Mouse (Mus musculus): Measurements from ENCODE around the gene Cplx2.

The Cplx2 gene

GRCm38 (mm10) chr13:54403224-54404070 is 32.3 kb downstream of the Cplx2 start:
- DNase-seq (ENCODE audit: low spot score in 2 of 2): no peak

DNA sequence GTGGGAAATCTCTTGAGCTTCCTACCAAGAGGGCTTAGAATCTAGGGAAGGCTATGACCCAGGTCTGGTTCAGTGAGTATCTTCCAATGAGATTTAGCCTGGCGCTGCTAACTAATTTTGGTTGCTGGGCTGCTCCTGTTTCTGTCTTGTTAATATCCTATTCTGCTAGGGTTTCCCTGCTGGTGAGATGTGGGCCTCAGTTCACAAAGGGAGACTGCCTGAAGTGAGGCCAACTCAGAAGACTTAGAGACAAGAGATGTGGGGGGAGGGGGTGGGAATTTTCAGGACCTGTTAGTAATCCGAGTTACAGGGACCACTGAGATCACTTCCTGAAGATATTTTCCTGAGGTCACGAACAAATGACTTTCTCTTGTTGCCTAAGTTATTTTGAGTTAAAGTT is 33.1 kb downstream of the Cplx2 start:
- no peak for DNase-seq (ENCODE audit: low spot score in 2 of 2)

DNA sequence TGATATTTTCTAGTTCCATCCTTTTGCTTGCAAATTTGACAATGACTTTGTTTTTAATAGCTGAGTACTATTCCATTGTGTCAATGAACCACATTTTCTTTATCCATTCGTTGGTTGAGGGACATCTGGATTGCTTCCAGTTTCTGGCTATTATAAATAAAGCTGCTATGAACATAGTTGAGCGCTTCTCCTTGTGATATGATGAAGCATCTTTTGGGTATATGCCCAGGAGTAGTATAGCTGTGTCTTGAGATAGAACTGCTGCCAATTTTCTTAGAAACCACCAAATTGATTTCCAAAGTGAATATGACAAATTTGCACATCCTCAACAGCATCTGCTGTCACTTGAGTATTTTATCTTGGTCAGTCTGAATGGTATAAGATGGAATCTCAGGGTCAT is 34.7 kb downstream of the Cplx2 start:
- DNase-seq (ENCODE audit: low spot score in 2 of 2): no peak

DNA sequence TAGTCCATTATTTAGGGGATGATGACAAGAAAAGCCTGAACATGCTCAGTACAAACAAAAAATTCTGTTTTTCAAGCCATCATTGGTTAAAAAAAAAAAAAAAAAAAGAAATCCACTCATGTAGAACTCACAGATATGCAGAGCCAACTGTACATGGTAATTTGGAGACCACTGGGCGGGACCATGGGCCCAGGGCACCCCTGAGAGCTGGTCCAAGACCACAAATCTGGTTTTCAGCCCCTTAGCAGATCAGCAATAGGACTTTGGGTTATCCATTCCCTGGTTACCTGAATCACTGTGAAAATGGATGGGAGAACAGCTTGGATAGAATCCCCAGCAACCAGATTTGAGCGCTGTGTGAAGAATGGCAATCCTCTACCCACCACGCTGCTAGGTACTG is 40.5 kb downstream of the Cplx2 start:
- no peak for DNase-seq (ENCODE audit: low spot score in 2 of 2)

GRCm38 (mm10) chr13:54412236-54412635 is 41.1 kb downstream of the Cplx2 start:
- no peak for DNase-seq (ENCODE audit: low spot score in 2 of 2)

DNA sequence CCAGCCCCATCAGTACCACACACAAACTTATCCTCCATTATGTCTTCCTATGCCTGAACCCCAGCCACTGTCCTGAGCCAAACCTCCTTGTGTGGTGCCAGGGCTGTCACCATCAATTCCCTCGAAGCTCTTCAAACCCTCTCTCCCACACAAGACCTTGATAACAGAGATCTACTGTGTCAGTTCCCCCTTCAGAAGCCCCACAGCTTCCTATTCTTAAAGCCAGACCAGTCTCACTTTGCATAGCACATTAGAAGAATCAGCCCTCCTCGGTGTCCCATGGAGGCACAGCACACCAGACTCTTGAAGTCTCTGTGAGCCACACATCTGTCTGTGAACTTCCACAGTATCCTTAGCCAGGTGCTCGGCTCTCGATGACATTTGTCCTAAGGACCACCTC is 41.6 kb downstream of the Cplx2 start:
- no peak for DNase-seq (ENCODE audit: low spot score in 2 of 2)

GRCm38 (mm10) chr13:54415059-54415458 is 43.9 kb downstream of the Cplx2 start:
- DNase-seq (ENCODE audit: low spot score in 2 of 2): no peak

- no peak for DNase-seq (ENCODE audit: low spot score in 2 of 2)
Measured at GRCm38 (mm10) chr13:54418781-54419327, 47.7 kb downstream of the Cplx2 start.

DNA sequence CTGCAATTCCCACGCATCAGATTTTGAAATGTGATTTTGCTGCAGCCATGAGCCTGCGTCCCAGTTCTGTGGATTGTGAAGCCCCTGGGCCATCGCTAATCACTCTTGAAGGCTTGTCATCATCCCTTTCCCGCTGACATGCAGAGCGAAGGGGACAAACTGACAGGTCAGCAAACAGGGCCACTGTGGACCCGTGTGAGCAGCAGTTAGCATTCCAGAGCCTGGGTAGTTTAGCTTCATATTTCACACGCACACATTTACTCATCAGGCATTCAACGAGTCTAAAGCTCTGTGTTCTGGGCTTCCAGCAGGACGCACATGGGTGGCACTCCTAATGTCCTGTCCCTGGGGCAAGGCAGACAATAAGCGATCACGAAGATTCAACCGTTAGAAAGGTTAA is 49.1 kb downstream of the Cplx2 start:
- no peak for DNase-seq (ENCODE audit: low spot score in 2 of 2)

GRCm38 (mm10) chr13:54425269-54425668 is 54.1 kb downstream of the Cplx2 start:
- DNase-seq (ENCODE audit: low spot score in 2 of 2): no peak

GRCm38 (mm10) chr13:54426781-54427655 is 55.9 kb downstream of the Cplx2 start:
- no peak for DNase-seq (ENCODE audit: low spot score in 2 of 2)

- no peak for DNase-seq (ENCODE audit: low spot score in 2 of 2)
Measured at GRCm38 (mm10) chr13:54428771-54429170, 57.6 kb downstream of the Cplx2 start.

DNA sequence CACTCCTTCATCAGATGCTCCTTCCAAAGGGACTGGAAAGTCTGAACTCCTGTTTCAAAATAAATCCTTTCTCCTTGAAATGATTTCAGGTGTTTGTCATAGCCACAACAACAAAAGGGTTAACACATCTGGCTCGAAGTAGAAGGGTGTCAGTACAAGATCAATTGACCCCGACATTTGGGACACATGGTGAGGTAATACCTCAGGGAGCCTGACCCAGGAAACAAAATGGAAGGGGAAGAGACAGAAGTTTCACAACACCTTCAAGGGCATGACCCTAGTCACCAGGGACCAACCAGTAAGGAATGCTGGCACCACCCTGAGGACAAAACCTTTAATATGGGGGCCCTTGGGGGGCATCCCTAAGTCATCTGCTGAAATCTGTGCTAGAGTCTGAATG is 58.9 kb downstream of the Cplx2 start:
- DNase-seq (ENCODE audit: low spot score in 2 of 2): no peak

- DNase-seq (ENCODE audit: low spot score in 2 of 2): no peak
Measured at GRCm38 (mm10) chr13:54431161-54431560, 60.0 kb downstream of the Cplx2 start.

Measured in frontal cortex, postnatal 14 days (tissue).